Mouse (Mus musculus): ENCODE results near the gene Wdr48.

Gene Wdr48

GRCm38 (mm10) chr9:119970221-119970620 lies 75.5 kb downstream of the Wdr48 start:
- peak; percentile 70 for DNase-seq (ENCODE audit: low read depth, low spot score)

DNA sequence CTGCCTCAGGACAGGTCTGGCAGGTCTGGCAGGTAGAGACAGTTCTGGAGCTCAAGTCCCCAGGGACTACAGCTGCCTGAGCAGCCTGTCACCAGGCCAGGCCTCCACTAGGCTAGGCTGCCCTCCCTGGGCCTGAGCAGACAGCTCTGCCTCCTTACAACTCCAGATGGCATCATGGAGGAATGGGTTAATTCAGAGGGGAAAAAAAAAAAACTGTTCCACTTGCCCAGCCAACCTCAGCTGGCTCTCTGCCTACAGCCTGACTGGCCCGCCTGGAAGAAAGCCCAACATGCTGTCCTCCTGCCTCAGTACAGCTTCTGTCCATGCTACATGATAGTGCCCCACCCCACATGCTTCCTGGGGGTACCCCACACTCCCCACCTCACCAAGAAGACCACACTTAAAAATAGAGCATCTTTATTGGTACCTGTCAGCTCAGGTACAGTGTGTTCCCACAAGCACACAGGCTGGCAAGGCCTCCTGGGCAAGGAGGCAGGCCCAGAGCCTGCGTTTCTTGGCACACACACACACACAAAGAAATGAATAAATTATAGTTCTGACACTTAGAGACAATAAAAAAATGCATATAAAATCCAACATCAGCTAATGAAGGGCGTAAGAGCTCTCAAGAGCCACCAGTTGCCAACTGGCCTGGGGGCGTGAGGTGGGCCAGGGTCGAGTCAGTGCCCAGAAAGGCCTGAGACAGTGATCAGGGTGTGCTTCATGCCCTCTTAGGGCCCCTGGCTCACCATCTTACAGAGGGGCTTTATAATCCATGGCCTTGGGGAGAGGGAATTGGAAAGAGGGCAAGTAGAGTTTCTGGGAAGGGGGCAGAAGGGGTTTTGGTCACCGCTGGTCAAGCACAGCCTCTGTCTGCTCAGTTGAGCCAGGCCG lies 76.3 kb downstream of the Wdr48 start:
- DNase-seq (ENCODE audit: low read depth, low spot score), result peak; percentile 27

DNA sequence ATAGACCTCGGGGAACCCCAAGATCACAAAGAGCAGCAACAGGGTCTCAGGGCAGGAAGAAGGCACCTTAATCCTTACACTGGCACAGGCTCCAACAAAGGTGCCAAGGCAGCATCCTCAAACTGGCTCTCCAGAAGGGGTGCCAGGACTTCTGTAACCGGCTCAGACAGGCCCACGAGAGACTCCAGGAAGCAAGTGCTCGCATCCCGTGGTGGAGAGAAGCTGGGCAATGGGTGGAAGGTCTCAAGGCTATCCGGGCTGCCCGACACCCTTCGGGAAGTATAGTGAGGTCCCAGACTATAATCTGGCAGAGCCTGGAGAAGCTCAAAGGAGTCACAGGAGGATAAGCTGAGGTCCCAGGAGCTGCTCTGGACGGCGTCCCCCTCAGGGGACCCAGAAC lies 77.5 kb downstream of the Wdr48 start:
- no peak for DNase-seq (ENCODE audit: low read depth, low spot score)

GRCm38 (mm10) chr9:119972582-119972981 lies 77.9 kb downstream of the Wdr48 start:
- DNase-seq (ENCODE audit: low read depth, low spot score), result no peak

GRCm38 (mm10) chr9:119973281-119973680 lies 78.6 kb downstream of the Wdr48 start:
- no peak for DNase-seq (ENCODE audit: low read depth, low spot score)

DNA sequence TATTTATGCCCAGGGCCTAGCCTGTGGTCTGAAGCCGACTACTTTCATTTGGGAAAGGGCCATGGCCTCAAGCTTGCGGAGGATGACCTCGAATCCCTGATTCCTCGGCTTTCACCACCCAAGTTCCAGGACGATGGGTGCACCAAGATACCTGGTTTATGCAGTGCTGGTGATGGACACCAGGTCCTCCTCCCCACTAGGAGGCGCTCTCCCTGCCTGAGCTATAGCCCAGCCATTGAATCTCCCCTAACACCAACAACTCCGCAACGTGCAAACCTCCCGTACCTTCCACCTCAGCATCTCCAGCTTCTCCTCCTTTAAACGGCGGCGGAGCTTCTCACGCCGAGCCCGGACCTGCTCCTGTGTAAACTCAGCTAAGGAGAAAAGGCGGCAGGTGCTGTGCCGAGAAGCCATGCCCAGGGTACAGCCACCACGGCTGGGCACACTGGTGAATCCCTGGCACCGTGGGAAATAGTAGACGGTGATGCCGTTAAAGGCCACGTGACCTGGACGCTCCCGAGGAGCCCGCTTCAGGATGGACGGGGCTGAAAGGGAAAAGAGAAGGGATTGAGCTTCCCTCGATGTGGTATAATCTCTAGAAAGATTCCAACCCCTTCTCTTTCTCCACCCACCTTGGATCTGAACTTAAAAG lies 79.3 kb downstream of the Wdr48 start:
- DNase-seq (ENCODE audit: low read depth, low spot score), result peak; percentile 78

DNA sequence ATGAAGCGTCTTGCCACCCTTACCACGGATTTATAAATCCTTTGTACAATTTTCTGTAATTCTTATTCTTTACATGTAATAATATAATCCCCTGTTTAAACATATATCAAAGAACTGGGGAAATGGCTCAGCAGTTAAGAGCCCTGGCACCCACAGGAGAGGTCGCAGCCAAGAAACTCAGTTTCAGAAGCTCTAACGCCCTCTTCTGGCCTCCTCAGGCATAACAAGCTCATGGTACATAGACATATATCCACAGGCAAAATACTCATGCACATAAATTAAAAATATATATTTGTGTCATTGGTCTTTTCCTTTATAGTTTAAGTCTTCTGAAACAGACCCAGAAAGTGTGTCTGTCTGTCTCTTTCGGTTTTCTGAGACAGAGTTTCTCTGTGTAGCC lies 79.9 kb downstream of the Wdr48 start:
- peak; percentile 58 for DNase-seq (ENCODE audit: low read depth, low spot score)

DNA sequence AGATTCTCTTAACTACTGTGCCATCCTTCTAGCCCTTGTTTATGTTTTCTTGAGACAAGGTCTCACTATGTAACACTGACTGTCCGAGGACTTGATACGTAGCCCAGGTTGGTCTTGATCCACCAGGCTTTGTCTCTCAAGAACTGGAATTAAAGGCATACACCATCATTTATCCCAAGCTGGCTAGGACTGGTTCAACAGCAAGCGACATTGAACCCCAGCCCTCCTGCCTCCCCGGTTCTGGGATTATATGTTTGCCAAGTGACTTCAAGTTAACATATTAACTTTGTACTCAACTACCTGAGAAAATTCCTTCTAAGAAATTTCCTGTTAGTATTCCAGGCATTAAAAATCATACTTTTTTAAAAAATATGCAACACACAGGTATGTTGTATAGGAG lies 80.6 kb downstream of the Wdr48 start:
- no peak for DNase-seq (ENCODE audit: low read depth, low spot score)
